Mouse (Mus musculus): ENCODE results near the gene Gm4907.
"Not testable (repeated sequence)": the region's sequence is repeated elsewhere in the genome, so short reads cannot be mapped to it uniquely, and the experiment has no call there.

Gm4907 gene

DNA sequence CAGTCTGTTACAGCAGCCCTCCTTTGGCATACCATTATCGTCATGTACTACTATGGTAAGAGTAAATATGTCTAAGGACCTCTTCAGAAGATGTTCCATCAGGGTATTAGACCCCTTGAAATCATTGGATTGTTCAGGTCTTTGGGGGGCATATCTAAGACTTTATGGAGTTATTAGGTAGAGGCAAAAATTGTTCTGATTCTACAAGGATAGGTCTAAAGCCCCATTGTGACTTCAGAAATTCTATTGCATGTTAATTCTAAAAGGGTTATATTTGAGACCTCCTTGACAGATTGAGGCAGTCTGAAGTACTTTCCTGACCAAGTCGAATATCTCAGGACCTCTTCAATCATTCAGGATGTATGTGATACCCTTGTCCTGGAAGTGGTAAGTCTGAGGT lies at the start of gene Gm4907:
Gene Gm4907 (plus strand): TSS at position 301 of the 400 bp plus-strand sequence.
- in situ Hi-C loops (cut with MboI, MseI), result not testable (repeated sequence)

DNA sequence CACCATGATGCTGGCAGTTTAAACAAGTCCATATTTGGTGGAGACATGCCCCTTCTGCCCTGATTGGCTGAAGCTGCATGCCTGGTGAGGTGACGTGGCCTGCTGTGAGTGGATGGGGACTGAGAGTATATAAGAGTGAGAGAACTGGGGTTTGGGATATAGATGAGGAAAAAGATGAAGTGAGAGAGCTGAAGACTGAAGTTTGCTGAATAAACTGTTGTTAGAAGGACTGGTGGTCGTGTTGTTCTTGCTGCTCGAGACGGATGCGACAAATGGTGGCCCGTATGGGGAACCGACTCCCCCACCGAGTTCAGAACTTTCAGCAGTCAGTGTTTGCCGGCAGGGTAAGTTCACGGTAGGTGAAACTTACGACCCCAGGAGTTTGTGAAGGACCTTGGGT lies 48.6 kb upstream of the Gm4907 start:
- in situ Hi-C loops (cut with MboI, MseI), result not testable (repeated sequence)

DNA sequence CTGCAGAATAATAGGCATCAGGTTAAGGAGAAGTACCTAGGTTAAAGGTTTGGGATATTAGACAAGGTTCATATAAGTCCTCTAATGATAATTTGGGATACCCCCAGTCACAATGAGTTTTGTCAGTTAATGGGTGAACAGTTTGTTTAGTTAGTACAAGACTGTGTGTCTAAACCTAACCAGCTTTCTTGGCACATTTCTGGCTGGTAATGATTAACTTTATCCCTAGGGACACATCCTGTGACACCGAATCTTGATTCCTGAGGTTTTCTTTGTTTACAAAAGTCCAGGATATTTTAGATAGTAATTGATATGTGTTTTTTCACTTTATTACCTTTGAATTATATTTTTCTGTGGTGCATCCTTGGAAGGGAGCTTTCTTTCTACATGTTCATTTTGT lies 41.4 kb upstream of the Gm4907 start:
- in situ Hi-C loops (cut with MboI, MseI), result no loop called here

DNA sequence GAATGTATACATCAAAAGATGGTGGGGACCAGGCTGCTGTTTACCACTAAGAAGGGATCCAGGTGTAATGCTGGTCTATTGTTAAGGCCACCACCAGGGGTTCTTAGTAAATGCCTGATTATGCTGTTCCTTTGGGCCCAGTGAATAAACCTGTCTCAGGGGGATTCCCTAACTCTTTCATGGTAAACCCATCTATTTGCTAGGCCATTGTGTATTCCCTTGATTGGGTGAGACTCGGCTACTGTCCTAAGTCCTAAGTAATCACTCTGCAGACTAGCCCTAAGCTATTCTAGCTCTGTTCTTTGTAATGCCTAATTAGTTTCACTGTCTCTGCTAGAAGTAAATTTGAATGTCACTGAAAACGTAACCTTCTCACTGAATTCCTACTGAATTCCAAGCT lies 71.8 kb downstream of the Gm4907 start:
- in situ Hi-C loops (cut with MboI, MseI), result no loop called here
